Mouse (Mus musculus): ENCODE data around the gene Ttc27. TPM values are rescaled to one million over a fixed set of nuclear protein-coding genes. Genes with fewer than 3 reads are reported as not detected.

Ttc27 gene
- polyA plus RNA-seq, 1 experiment, result 12.9 TPM

DNA sequence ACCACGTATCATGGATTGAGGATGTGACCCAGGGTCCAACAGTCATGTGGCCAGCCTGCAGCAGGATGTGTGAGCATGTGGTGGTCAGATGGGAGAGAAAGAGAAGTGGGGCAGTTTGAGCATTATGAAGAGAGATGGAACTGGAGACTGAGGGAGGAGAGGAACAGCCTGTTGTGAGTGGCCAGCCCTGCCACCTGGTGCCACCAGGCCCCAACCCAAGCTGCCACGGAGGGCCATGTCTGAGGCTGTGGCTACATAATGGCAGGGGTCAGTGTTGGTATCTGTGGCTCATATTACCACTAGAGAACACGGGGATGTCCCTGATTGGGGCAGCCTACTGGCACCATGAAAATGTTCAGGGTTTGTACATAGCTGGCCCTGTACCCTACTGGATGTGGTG lies 2.4 kb upstream of the Ttc27 start:
- H3K4me2 ChIP-seq (ENCODE audit: low read depth), result no peak overlapping the region
- peaks cover under 1% of the 10 kb centered on the region for H3K36me3 ChIP-seq (ENCODE audit: control insufficient read depth, insufficient read depth)
- no peaks in the 10 kb centered on the region for H3K27me3 ChIP-seq (ENCODE audit: control insufficient read depth, insufficient read depth, insufficient read length)
- peaks cover 6% of the 10 kb centered on the region for H3K79me2 ChIP-seq (ENCODE audit: control insufficient read depth, insufficient read depth)
- H3ac ChIP-seq (ENCODE audit: control insufficient read depth, insufficient read length), result no peak overlapping the region
- TF ChIP-seq MYOG (IDR thresholded peaks at IDR 0.05; ENCODE audit: control insufficient read depth in 1 of 3, insufficient read depth in 1 of 3, insufficient read length in 2 of 3, low read depth in 2 of 3), result peak in 1 of 3 experiments; percentile 73
- peak in 1 of 3 experiments; percentile 57 for TF ChIP-seq MYOD1 (IDR thresholded peaks at IDR 0.05; ENCODE audit: control insufficient read depth in 1 of 3, insufficient read length in 2 of 3, low read depth in 2 of 3)
- no peak for TF ChIP-seq MAX (IDR thresholded peaks at IDR 0.05; ENCODE audit: low read depth)
- TF ChIP-seq TCF12 (IDR thresholded peaks at IDR 0.05; ENCODE audit: insufficient read depth, poor library complexity, severe bottlenecking), result no peak
- no peak overlapping the region for H3K4me3 ChIP-seq

DNA sequence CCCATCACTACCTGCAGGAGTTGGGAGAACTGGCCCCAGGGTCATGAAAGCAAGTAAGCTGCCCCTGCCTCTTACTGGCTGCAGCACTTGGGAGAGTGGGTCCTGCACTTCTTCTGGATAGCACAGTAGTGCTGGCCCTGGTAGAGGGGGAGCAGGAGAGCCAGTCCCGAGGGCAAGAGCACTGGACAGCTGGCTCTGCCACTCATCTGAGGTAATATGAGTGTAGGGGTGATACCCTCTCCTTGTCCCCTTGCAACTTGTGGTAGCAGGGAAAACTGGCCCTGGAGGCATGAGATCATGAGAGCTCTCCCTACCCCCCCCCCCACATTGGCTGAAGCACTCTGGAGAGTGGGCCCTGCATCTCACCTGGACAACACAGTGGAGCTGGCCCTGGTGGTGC lies 1.8 kb upstream of the Ttc27 start:
- no peaks in the 10 kb centered on the region for H3K27me3 ChIP-seq (ENCODE audit: control insufficient read depth, insufficient read depth, insufficient read length)
- peaks cover 6% of the 10 kb centered on the region for H3K79me2 ChIP-seq (ENCODE audit: control insufficient read depth, insufficient read depth)
- TF ChIP-seq TCF12 (IDR thresholded peaks at IDR 0.05; ENCODE audit: insufficient read depth, poor library complexity, severe bottlenecking) (peak; percentile 19), MYOG (IDR thresholded peaks at IDR 0.05; ENCODE audit: control insufficient read depth in 1 of 3, insufficient read depth in 1 of 3, insufficient read length in 2 of 3, low read depth in 2 of 3) (peak in 1 of 3 experiments; percentile 72), USF1 (IDR thresholded peaks at IDR 0.05; ENCODE audit: low read depth) (no peak), TCF3 (IDR thresholded peaks at IDR 0.05; ENCODE audit: insufficient read length, low read depth) (peak; percentile 45), POLR2AphosphoS2 (IDR thresholded peaks at IDR 0.05; ENCODE audit: insufficient read length, low read depth) (no peak), MAX (IDR thresholded peaks at IDR 0.05; ENCODE audit: low read depth) (no peak), MYOD1 (IDR thresholded peaks at IDR 0.05; ENCODE audit: control insufficient read depth in 1 of 3, insufficient read length in 2 of 3, low read depth in 2 of 3) (peak; percentile 69 to 98 (median 98)), REST (IDR thresholded peaks at IDR 0.05; ENCODE audit: insufficient read depth, insufficient read length) (no peak), CEBPB (IDR thresholded peaks at IDR 0.05; ENCODE audit: insufficient read depth, poor library complexity, severe bottlenecking) (no peak), E2F4 (IDR thresholded peaks at IDR 0.05; ENCODE audit: insufficient read depth) (no peak), POLR2A (IDR thresholded peaks at IDR 0.05; ENCODE audit: insufficient read length, low read depth) (no peak), SRF (IDR thresholded peaks at IDR 0.05; ENCODE audit: control insufficient read depth, insufficient read length, low read depth) (no peak)
- no peak overlapping the region for H3K4me3 ChIP-seq
- no peak overlapping the region for H3ac ChIP-seq (ENCODE audit: control insufficient read depth, insufficient read length)
- H3K4me2 ChIP-seq (ENCODE audit: low read depth), result no peak overlapping the region
- H3K36me3 ChIP-seq (ENCODE audit: control insufficient read depth, insufficient read depth), result peaks cover 2% of the 10 kb centered on the region

DNA sequence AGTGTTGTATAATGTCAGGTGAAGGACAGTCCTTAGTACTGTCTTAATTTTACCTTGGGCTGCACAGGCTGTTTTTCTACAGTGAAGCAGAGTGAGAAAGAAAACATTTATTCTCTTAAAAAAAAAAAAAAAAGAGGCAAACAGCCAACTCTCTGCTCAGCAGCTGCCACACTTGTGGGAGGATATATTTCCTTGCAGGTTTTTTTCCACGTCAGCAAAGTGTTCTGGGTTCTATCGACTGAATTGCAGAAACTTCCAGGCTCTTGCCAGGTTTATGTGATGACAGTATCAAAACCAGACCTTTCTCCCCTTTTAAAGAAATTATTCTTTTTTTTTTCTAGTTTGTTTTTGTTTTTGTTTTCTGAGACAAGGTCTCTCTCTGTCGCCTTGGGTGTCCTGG lies 889 bp upstream of the Ttc27 start:
- Histone ChIP-seq H3K36me3 (ENCODE audit: control insufficient read depth, insufficient read depth) (peaks cover 2% of the 10 kb centered on the region), H3ac (ENCODE audit: control insufficient read depth, insufficient read length) (no peak overlapping the region), H3K4me2 (ENCODE audit: low read depth) (peak overlapping the region; percentile 94), H3K27me3 (ENCODE audit: control insufficient read depth, insufficient read depth, insufficient read length) (no peaks in the 10 kb centered on the region), H3K79me2 (ENCODE audit: control insufficient read depth, insufficient read depth) (peaks cover 6% of the 10 kb centered on the region), H3K4me3 (peak overlapping the region; percentile 68)
- TF ChIP-seq MYOG (IDR thresholded peaks at IDR 0.05; ENCODE audit: control insufficient read depth in 1 of 3, insufficient read depth in 1 of 3, insufficient read length in 2 of 3, low read depth in 2 of 3) (no peak), E2F4 (IDR thresholded peaks at IDR 0.05; ENCODE audit: insufficient read depth) (no peak), MYOD1 (IDR thresholded peaks at IDR 0.05; ENCODE audit: control insufficient read depth in 1 of 3, insufficient read length in 2 of 3, low read depth in 2 of 3) (no peak), POLR2AphosphoS2 (IDR thresholded peaks at IDR 0.05; ENCODE audit: insufficient read length, low read depth) (no peak), CEBPB (IDR thresholded peaks at IDR 0.05; ENCODE audit: insufficient read depth, poor library complexity, severe bottlenecking) (no peak), USF1 (IDR thresholded peaks at IDR 0.05; ENCODE audit: low read depth) (no peak), MAX (IDR thresholded peaks at IDR 0.05; ENCODE audit: low read depth) (no peak), REST (IDR thresholded peaks at IDR 0.05; ENCODE audit: insufficient read depth, insufficient read length) (no peak), TCF12 (IDR thresholded peaks at IDR 0.05; ENCODE audit: insufficient read depth, poor library complexity, severe bottlenecking) (no peak), SRF (IDR thresholded peaks at IDR 0.05; ENCODE audit: control insufficient read depth, insufficient read length, low read depth) (no peak), TCF3 (IDR thresholded peaks at IDR 0.05; ENCODE audit: insufficient read length, low read depth) (no peak), POLR2A (IDR thresholded peaks at IDR 0.05; ENCODE audit: insufficient read length, low read depth) (no peak)

DNA sequence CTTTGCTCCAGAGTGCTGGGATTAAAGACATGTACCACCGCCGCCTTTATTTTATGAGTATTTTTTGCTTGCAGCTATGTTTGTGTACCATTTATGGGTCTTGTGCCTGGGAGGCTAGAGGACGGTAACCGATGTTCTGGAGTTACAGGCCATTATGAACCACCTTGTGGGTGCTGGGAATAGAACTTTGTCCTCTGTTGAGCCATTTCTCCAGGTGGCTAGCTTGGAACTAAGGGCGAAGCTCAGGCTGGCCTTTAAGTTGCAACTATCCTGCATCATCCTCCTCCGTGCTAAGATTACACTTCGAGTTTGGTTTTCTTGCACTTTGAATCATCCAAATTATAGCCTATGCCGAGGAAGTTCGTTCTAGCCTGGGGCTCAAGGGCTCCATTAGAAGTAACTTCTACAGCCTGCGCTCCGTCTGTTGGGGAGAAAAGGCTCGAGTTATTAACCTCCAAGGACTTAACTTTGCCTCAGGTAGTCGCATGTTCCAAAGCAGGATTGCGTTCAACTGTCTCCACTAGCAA lies 378 bp upstream of the Ttc27 start:
- Histone ChIP-seq H3K79me2 (ENCODE audit: control insufficient read depth, insufficient read depth) (peaks cover 6% of the 10 kb centered on the region), H3K4me2 (ENCODE audit: low read depth) (peak overlapping the region; percentile 94), H3ac (ENCODE audit: control insufficient read depth, insufficient read length) (peak overlapping the region; percentile 7), H3K27me3 (ENCODE audit: control insufficient read depth, insufficient read depth, insufficient read length) (no peaks in the 10 kb centered on the region), H3K4me3 (peak overlapping the region; percentile 68), H3K36me3 (ENCODE audit: control insufficient read depth, insufficient read depth) (peaks cover 7% of the 10 kb centered on the region)
- TF ChIP-seq POLR2A (IDR thresholded peaks at IDR 0.05; ENCODE audit: insufficient read length, low read depth) (no peak), TCF3 (IDR thresholded peaks at IDR 0.05; ENCODE audit: insufficient read length, low read depth) (no peak), USF1 (IDR thresholded peaks at IDR 0.05; ENCODE audit: low read depth) (no peak), CEBPB (IDR thresholded peaks at IDR 0.05; ENCODE audit: insufficient read depth, poor library complexity, severe bottlenecking) (0 out of 2 replicates have a peak, but pooled peaks have one; percentile 37)

DNA sequence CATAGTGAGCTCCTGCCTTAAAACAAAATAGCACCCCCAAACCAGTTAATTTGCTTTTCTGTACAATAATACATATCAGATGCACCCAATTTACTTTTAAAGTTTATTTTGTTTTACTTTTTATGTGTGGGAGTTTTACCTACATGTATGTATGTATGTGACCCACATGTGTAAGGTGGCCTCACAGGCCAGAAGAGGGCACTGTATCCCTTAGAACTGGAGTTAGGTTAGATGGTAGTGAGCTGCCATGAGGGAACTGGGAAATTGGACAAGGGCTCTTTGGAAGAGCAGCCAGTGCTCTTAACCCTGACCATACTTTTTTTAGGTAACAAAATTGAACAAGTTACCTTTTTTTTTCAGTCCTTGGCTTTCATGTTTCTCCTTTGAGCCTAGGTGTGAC lies 15.3 kb downstream of the Ttc27 start:
- Histone ChIP-seq H3K4me3 (no peak overlapping the region), H3K27me3 (ENCODE audit: control insufficient read depth, insufficient read depth, insufficient read length) (no peaks in the 10 kb centered on the region), H3ac (ENCODE audit: control insufficient read depth, insufficient read length) (no peak overlapping the region), H3K36me3 (ENCODE audit: control insufficient read depth, insufficient read depth) (peaks cover 14% of the 10 kb centered on the region), H3K4me2 (ENCODE audit: low read depth) (no peak overlapping the region), H3K79me2 (ENCODE audit: control insufficient read depth, insufficient read depth) (no peaks in the 10 kb centered on the region)
- no peak for TF ChIP-seq CEBPB (IDR thresholded peaks at IDR 0.05; ENCODE audit: insufficient read depth, poor library complexity, severe bottlenecking)
- no peak for TF ChIP-seq POLR2A (IDR thresholded peaks at IDR 0.05; ENCODE audit: insufficient read length, low read depth)
- no peak for TF ChIP-seq REST (IDR thresholded peaks at IDR 0.05; ENCODE audit: insufficient read depth, insufficient read length)
- TF ChIP-seq MAX (IDR thresholded peaks at IDR 0.05; ENCODE audit: low read depth), result no peak
- TF ChIP-seq TCF3 (IDR thresholded peaks at IDR 0.05; ENCODE audit: insufficient read length, low read depth), result no peak
